Mouse (Mus musculus): ENCODE measurements around the gene Lag3. TPM values are rescaled to one million over a fixed set of nuclear protein-coding genes. Genes with fewer than 3 reads are reported as not detected.

Lag3 gene
- polyA plus RNA-seq, 1 experiment, result 1.4 TPM

DNA sequence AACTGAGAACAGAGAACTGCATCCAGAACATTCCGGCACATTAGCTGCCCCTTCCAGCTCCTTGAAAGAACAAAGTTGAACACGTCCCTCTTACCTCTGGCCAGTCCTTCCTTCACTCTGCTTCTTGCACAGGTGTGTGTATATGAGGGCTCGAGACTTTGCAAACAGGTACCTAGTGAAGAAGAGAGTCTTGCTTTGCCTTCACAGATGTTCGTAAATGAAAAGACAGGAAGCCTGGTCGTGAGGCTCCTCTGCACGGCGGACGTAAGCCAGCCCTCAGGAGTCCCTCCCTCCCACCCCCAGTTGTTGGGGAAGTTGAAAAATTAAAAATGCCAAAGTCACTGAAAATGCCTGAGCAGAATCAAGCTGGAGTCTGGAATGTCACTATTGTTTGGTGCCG lies 23.5 kb downstream of the Lag3 start, which contains the start of gene Cd4:
TSS of gene Cd4 (minus strand) at position 236 of the 400 bp plus-strand sequence.
- no peak within 1 kb of the TSS for H3K4me3 ChIP-seq (replicated peaks; ENCODE audit: extremely low read depth, low read depth, low read length)
- 69% methylated on average over 9 of the region's 9 CpGs for WGBS
- TF ChIP-seq POLR2A (IDR thresholded peaks at IDR 0.05; ENCODE audit: borderline replicate concordance, extremely low read depth, low read depth, low read length) (no peak), CTCF (IDR thresholded peaks at IDR 0.05; ENCODE audit: insufficient read depth, low read length) (no peak)
- no peaks in the 10 kb centered on the region for H3K4me1 ChIP-seq (ENCODE audit: control insufficient read depth, insufficient read depth, low read length)
- no peak for DNase-seq

DNA sequence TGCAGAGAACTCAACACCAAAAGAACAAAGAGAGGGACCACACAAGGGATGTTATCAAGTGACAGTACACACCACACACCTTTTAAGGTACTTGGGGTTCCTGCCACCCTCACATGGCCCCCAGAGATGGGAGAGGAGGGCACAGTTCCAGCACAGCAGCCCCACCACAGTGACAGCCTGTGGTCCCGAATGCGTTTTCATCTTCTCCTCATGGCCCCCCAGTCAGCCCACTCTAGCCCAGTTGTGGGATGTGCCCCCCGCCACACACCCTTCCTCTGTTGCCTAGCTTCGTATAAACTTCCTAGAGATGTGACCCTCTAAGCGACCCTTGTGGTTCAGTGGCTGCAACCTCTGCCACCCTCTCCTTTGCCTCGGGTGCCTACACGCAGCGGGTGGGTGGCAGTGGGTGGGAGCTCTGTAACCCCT lies 25.5 kb downstream of the Lag3 start:
- no peaks in the 10 kb centered on the region for H3K4me1 ChIP-seq (ENCODE audit: control insufficient read depth, insufficient read depth, low read length)
- no peak overlapping the region for H3K4me3 ChIP-seq (replicated peaks; ENCODE audit: extremely low read depth, low read depth, low read length)
- 74% methylated on average over 8 of the region's 8 CpGs for WGBS
- no peak for TF ChIP-seq CTCF (IDR thresholded peaks at IDR 0.05; ENCODE audit: insufficient read depth, low read length)
- TF ChIP-seq POLR2A (IDR thresholded peaks at IDR 0.05; ENCODE audit: borderline replicate concordance, extremely low read depth, low read depth, low read length), result no peak
- no peak for DNase-seq

DNA sequence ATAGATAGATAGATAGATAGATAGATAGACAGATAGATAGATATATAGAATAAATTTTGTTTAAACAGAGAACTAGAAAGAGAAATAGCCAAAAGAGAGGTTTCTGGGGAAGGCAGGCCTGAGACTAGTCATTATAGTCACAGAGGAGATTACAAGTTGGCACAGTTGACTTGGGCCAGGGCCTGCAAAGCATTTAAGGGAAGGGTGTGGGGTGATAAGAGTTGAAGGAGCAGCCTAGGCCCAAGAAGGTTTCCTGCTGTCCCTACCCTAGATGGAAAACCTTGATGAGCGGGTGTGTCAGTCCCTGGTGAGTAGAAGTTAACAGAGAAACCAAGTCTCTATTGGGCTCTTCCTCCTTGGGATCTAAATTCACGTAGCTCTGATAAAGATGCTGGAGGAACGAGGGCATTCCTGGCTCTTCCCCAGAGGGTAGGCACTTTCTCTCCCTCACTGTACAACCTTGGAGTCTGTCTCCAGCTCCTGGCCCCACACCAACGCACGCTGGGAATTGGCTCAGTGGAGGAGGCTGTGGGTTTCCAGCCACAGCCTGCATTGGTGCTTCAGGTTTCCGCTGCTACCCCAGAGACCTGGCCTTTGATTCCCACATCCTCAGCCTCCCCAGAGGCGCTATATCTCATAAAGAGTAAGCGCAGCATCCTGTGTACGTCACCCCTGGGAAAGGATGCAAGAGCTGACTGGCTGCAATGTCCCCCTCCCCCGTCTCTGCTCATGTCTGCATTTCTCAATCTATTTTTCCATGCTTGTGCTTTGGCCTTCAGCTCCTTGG lies 26.6 kb downstream of the Lag3 start:
- no peak for DNase-seq
- TF ChIP-seq POLR2A (IDR thresholded peaks at IDR 0.05; ENCODE audit: borderline replicate concordance, extremely low read depth, low read depth, low read length) (no peak), CTCF (IDR thresholded peaks at IDR 0.05; ENCODE audit: insufficient read depth, low read length) (no peak)
- Histone ChIP-seq H3K4me1 (ENCODE audit: control insufficient read depth, insufficient read depth, low read length) (no peaks in the 10 kb centered on the region), H3K4me3 (replicated peaks; ENCODE audit: extremely low read depth, low read depth, low read length) (no peak overlapping the region)
- WGBS, result 64% methylated on average over 10 of the region's 10 CpGs

DNA sequence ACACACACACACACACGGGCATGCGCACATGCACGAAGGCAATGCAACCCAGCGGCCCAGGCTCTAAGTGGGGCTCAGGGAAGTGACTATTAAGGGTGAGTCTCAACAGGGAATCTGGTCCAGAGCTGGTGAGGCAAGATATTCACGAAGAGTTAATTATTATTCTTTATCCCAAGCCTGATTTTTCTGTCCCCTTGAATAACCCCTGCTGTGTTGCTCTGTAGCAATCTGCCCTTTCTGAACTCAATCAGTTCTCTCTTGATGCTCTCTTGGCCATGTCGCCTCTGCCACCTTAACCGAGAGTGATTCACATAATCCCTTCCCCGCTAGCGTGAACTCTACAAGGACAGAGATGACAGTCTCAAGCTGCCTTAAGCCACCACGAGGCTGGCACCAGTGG lies 28.2 kb downstream of the Lag3 start:
- Histone ChIP-seq H3K4me1 (ENCODE audit: control insufficient read depth, insufficient read depth, low read length) (no peaks in the 10 kb centered on the region), H3K4me3 (replicated peaks; ENCODE audit: extremely low read depth, low read depth, low read length) (no peak overlapping the region)
- TF ChIP-seq CTCF (IDR thresholded peaks at IDR 0.05; ENCODE audit: insufficient read depth, low read length) (no peak), POLR2A (IDR thresholded peaks at IDR 0.05; ENCODE audit: borderline replicate concordance, extremely low read depth, low read depth, low read length) (no peak)
- 80% methylated on average over 10 of the region's 10 CpGs for WGBS
- DNase-seq, result no peak

DNA sequence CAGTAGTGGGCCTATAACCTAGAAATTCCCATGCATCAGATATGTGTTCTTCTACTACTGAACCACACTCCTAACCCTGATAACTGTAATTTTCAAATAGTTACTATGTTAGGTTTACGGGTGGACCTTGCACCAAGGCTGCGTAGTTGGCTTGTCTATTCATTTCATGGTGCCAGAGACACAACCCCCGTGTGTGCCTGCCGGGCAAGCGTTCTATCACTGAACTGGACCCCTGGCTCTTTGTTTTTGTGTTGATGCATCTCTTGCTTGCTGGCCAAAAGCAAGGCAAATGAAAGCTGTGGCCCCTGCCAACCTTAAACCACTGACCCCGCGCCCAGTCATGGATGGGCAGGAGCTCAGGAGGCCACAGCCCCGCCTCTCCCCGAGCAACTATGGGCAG lies 29.7 kb downstream of the Lag3 start:
- Histone ChIP-seq H3K4me1 (ENCODE audit: control insufficient read depth, insufficient read depth, low read length) (no peaks in the 10 kb centered on the region), H3K4me3 (replicated peaks; ENCODE audit: extremely low read depth, low read depth, low read length) (no peak overlapping the region)
- WGBS, result 95% methylated on average over 9 of the region's 9 CpGs
- no peak for TF ChIP-seq POLR2A (IDR thresholded peaks at IDR 0.05; ENCODE audit: borderline replicate concordance, extremely low read depth, low read depth, low read length)
- no peak for TF ChIP-seq CTCF (IDR thresholded peaks at IDR 0.05; ENCODE audit: insufficient read depth, low read length)
- DNase-seq, result no peak

DNA sequence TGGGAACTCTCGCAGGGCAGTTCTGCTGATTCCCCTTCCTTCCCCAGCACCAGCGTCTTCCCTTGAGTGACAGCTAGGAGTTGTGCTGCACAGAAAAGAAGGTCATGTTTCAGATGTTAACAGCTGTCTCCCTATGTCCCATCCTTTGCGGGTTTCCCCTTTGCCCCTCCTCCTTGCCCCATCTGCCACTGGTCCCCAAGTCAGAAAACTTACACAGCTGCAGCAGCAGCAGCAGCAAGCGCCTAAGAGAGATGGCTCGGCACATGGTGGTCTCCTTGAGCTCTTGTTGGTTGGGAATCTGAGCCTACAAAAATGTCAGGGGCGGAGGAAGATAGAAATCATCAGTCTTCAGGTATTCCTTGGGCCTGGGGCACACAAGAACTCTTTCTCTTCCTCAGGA lies 32.1 kb downstream of the Lag3 start:
- DNase-seq, result no peak
- TF ChIP-seq CTCF (IDR thresholded peaks at IDR 0.05; ENCODE audit: insufficient read depth, low read length), result no peak
- TF ChIP-seq POLR2A (IDR thresholded peaks at IDR 0.05; ENCODE audit: borderline replicate concordance, extremely low read depth, low read depth, low read length), result no peak
- WGBS, result 55% methylated on average over 6 of the region's 6 CpGs
- H3K4me1 ChIP-seq (ENCODE audit: control insufficient read depth, insufficient read depth, low read length), result no peaks in the 10 kb centered on the region
- H3K4me3 ChIP-seq (replicated peaks; ENCODE audit: extremely low read depth, low read depth, low read length), result no peak overlapping the region

DNA sequence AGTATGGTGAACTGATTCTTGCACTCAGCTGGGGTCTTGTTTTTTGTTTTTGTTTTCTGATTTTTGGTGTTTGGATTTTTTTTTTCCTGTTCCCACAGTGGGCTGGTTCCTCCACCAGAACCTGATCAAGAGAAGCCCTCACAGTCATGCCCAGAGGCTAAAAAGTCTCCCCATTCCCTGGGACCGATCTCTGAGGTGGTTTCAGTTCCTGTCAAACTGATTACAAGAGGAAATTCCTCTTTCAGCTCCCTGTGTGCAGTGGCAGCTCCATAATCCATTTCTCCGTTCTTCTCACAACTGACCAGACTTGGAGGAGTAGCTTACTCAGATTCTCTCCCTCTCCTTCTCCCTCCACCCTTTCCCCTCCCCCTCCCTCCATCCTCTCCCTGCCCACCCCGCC lies 37.2 kb downstream of the Lag3 start:
- H3K4me3 ChIP-seq (replicated peaks; ENCODE audit: extremely low read depth, low read depth, low read length), result no peak overlapping the region
- 23% methylated on average over 3 of the region's 3 CpGs for WGBS
- TF ChIP-seq CTCF (IDR thresholded peaks at IDR 0.05; ENCODE audit: insufficient read depth, low read length) (no peak), POLR2A (IDR thresholded peaks at IDR 0.05; ENCODE audit: borderline replicate concordance, extremely low read depth, low read depth, low read length) (no peak)
- no peaks in the 10 kb centered on the region for H3K4me1 ChIP-seq (ENCODE audit: control insufficient read depth, insufficient read depth, low read length)
- no peak for DNase-seq

DNA sequence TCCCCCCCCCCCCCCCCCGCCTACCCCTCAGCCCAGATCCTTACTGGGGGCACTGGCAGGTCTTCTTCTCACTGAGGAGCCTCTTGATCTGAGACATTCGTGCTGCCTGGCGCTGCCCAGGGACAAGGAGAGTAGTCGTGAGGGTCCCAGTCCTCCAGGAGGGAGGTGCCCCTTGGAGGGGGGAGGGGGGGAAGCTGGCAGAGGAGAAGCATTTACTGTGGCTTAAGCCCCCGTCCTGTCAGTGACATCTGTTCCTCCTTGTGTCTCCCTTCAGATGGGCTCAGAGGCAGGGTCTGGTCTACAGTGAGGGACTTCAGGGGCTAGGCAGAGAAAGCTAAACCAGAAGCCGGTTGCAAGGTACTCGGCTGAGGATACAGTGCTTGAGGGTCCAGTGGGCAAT lies 44.9 kb downstream of the Lag3 start:
- 58% methylated on average over 7 of the region's 7 CpGs for WGBS
- Histone ChIP-seq H3K4me3 (replicated peaks; ENCODE audit: extremely low read depth, low read depth, low read length) (no peak overlapping the region), H3K4me1 (ENCODE audit: control insufficient read depth, insufficient read depth, low read length) (0 out of 2 replicates have a peak, but pooled peaks cover 2% of the 10 kb centered on the region)
- DNase-seq, result no peak
- TF ChIP-seq POLR2A (IDR thresholded peaks at IDR 0.05; ENCODE audit: borderline replicate concordance, extremely low read depth, low read depth, low read length) (no peak), CTCF (IDR thresholded peaks at IDR 0.05; ENCODE audit: insufficient read depth, low read length) (no peak)

DNA sequence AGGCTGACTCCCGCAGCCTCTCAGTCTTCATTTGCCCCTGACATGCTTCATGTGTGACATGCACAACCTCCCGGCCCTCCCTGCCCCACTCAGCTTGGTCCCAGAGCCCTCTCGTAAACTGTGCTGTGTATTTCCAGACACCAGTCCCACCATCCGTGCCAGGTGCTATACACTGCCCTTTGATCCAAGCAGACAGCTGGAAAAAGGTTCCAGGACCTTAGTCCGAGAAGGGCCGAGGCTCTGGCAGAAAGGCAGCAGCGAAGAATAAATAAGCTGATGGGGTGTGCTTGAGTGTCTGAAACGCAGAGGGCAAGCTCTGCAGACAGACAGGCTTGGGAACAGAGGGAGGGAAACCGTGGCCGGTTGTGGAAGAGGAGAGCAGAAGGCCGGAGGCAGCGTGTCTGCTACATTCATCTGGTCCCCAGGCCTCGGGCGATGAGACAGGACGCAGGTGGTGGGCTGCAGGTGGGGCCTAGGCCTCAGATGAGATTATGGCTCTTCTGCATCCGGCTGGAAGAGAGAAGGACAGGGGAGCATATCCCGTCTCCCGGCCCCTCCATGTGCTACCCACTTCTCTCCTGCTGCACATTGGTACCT lies 45.6 kb downstream of the Lag3 start:
- H3K4me1 ChIP-seq (ENCODE audit: control insufficient read depth, insufficient read depth, low read length), result 0 out of 2 replicates have a peak, but pooled peaks cover 2% of the 10 kb centered on the region
- H3K4me3 ChIP-seq (replicated peaks; ENCODE audit: extremely low read depth, low read depth, low read length), result no peak overlapping the region
- 52% methylated on average over 18 of the region's 18 CpGs for WGBS
- no peak for DNase-seq
- no peak for TF ChIP-seq CTCF (IDR thresholded peaks at IDR 0.05; ENCODE audit: insufficient read depth, low read length)
- TF ChIP-seq POLR2A (IDR thresholded peaks at IDR 0.05; ENCODE audit: borderline replicate concordance, extremely low read depth, low read depth, low read length), result no peak
